Mouse (Mus musculus) thymus, adult 2 months (tissue): ENCODE results near the gene Sphkap.

Source experiments
- CTCF ChIP-seq: fragments of 200-500 bp; IDR thresholded peaks from 2 replicates; pipeline ENCODE4 v1.5.1; 2012; ENCODE audit warnings: mild to moderate bottlenecking, control low read depth, low read length, moderate library complexity, borderline replicate concordance; ENCODE audit not compliant: control insufficient read depth, poor library complexity, insufficient read depth; ENCODE audit errors: extremely low read depth
- POLR2A ChIP-seq: fragments of 200-500 bp; IDR thresholded peaks from 2 replicates; pipeline ENCODE4 v1.6.1; 2012; ENCODE audit warnings: mild to moderate bottlenecking, low read length, control low read depth, moderate library complexity; ENCODE audit not compliant: control insufficient read depth, poor library complexity, insufficient read depth; ENCODE audit errors: extremely low read depth

DNA sequence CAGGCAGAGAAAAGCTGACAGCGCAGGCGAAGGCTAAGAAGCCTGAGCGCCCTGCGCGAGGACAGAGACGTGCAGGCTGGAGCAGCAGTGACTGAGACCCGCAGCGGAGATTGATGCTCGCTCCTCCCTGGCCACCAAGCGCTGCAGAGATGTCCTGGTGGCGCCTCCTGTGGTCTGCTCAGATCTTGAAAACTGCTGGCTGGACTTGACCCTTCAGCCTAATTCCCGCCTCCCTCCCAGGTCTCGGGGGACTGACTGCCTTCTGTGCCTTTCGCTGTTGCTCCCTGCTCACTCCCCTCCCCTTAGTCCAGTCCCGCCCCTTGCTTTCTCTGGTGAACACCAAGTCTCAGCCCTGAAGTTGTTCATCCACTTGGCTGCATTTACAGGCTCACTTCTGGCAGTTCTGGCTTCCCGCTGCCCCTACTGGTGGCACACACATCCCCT is at the start of gene Sphkap:
- TF ChIP-seq CTCF = no peak
- TF ChIP-seq POLR2A = no peak
